Mouse (Mus musculus): ENCODE data around the gene Abcc9. TPM values are rescaled to one million over a fixed set of nuclear protein-coding genes. Genes with fewer than 3 reads are reported as not detected.

The Abcc9 gene
- polyA plus RNA-seq, 1 experiment from 2014 or later, result 7.3 TPM

DNA sequence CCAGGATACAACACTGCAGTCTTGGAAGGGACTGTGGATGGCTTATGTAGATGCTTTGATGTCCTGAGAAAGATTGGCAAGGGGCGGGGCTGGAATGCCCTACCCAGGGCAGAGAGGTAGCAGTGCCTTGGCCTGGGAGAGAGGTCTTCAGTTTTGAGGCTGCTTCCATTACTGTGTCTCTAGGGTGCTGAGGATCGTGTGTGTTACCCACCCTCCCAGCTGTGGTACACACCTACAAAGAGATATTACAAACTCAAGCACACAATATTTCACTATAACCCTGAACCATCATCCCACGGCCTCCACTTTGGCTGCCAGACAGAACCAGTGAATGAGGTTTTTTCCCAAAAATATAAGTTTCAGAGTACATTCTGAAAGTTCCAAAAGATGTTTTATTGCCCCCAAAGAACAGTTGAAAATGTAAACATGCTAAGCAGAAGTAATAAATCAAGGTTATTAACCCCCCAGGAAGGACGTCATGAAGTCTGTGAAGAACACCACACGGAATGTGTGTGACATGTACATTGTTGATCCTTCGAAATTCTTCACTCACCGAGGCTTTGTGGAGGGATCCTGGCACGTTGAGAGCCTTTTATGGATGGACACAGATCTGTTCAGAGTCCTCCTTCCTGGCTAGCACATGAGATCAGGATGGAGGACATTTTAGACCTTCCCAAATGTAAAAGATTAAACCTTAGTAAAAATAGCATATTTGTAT, 159.9 kb downstream of the Abcc9 start:
- WGBS, result 51% methylated on average over 8 of the region's 8 CpGs
- H3K27ac ChIP-seq (ENCODE audit: low read depth, low read length), result peak overlapping the region; percentile 75
- no peaks in the 10 kb centered on the region for H3K4me1 ChIP-seq (ENCODE audit: control insufficient read depth, insufficient read depth, low read length)
- H3K4me3 ChIP-seq (ENCODE audit: low read length), result no peak overlapping the region
- H3K9ac ChIP-seq (ENCODE audit: low read depth, low read length), result no peak overlapping the region
- no peaks in the 10 kb centered on the region for H3K9me3 ChIP-seq (ENCODE audit: control insufficient read depth, low read length)
- peak; percentile 17; the same call in 1 of the 2 replicates for ATAC-seq (ENCODE audit: low FRiP score, low TSS enrichment)
- no peaks in the 10 kb centered on the region for H3K36me3 ChIP-seq (ENCODE audit: control insufficient read depth, insufficient read depth, low read length)
- no peak overlapping the region for H3K4me2 ChIP-seq (replicated peaks; ENCODE audit: low read depth, low read length)
- H3K27me3 ChIP-seq (ENCODE audit: control insufficient read depth, insufficient read depth, low read length), result no peaks in the 10 kb centered on the region

DNA sequence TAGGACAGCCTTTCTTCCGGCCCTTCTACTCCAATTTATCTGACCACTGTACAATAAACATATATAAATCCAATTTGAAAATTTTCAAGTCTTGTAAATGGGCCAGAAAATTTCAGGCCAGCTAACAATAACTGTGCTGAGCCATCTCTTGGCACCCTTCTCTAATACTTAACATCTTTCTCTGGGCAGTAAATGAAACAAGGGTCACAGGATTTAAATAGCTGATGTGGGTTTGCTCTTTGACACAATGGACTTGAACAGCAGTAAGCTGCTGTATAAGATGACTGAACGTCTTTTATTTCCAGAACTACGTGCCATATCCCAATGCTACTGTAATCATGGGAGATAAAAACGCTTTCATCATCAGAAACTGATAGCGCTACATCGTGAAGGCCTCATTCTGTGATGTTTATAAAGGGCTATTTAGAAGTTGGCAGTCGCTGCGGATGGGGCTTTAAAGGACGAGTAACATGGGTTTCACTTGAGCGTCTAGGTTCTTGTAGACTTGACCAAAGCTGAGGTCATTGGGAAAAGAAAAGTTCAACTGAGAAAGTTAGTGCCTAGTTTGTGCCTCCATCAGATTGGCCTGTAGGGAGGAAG, 161.5 kb downstream of the Abcc9 start:
- H3K36me3 ChIP-seq (ENCODE audit: control insufficient read depth, insufficient read depth, low read length), result no peaks in the 10 kb centered on the region
- H3K4me3 ChIP-seq (ENCODE audit: low read length), result no peak overlapping the region
- no peak for ATAC-seq (ENCODE audit: low FRiP score, low TSS enrichment)
- 86% methylated on average over 10 of the region's 10 CpGs for WGBS
- H3K27me3 ChIP-seq (ENCODE audit: control insufficient read depth, insufficient read depth, low read length), result no peaks in the 10 kb centered on the region
- H3K9me3 ChIP-seq (ENCODE audit: control insufficient read depth, low read length), result no peaks in the 10 kb centered on the region
- no peak overlapping the region for H3K4me2 ChIP-seq (replicated peaks; ENCODE audit: low read depth, low read length)
- no peak overlapping the region for H3K27ac ChIP-seq (ENCODE audit: low read depth, low read length)
- no peaks in the 10 kb centered on the region for H3K4me1 ChIP-seq (ENCODE audit: control insufficient read depth, insufficient read depth, low read length)
- H3K9ac ChIP-seq (ENCODE audit: low read depth, low read length), result no peak overlapping the region

- Histone ChIP-seq H3K36me3 (ENCODE audit: control insufficient read depth, insufficient read depth, low read length) (no peaks in the 10 kb centered on the region), H3K27me3 (ENCODE audit: control insufficient read depth, insufficient read depth, low read length) (no peaks in the 10 kb centered on the region), H3K4me1 (ENCODE audit: control insufficient read depth, insufficient read depth, low read length) (no peaks in the 10 kb centered on the region), H3K27ac (ENCODE audit: low read depth, low read length) (no peak overlapping the region), H3K4me2 (replicated peaks; ENCODE audit: low read depth, low read length) (no peak overlapping the region), H3K9me3 (ENCODE audit: control insufficient read depth, low read length) (no peaks in the 10 kb centered on the region), H3K4me3 (ENCODE audit: low read length) (no peak overlapping the region), H3K9ac (ENCODE audit: low read depth, low read length) (no peak overlapping the region)
- 86% methylated on average over 5 of the region's 5 CpGs for WGBS
- ATAC-seq (ENCODE audit: low FRiP score, low TSS enrichment), result no peak
Observed at GRCm38 (mm10) chr6:142540131-142540530, 162.0 kb downstream of the Abcc9 start.

DNA sequence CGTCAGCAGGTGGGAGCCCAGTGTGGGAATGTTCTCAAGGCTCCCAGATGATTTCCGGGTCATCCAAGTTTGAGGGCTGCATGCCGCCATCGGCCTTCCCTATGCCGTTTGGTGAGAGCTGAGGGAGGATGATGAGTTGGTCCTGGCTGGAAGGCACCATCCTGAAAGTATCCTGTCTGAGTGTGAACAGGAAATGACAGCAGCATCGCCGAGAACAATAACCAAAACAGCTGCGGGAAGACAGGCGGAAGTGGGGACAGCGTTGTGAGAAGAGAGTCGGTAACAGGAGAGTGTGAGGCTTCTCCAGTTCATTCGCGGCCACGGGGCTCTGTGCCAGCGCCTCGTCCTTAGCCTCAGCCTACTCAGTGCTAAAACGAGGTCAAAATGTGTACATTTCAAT, 163.6 kb downstream of the Abcc9 start:
- Histone ChIP-seq H3K36me3 (ENCODE audit: control insufficient read depth, insufficient read depth, low read length) (no peaks in the 10 kb centered on the region), H3K9ac (ENCODE audit: low read depth, low read length) (no peak overlapping the region), H3K4me2 (replicated peaks; ENCODE audit: low read depth, low read length) (no peak overlapping the region), H3K4me1 (ENCODE audit: control insufficient read depth, insufficient read depth, low read length) (no peaks in the 10 kb centered on the region), H3K27me3 (ENCODE audit: control insufficient read depth, insufficient read depth, low read length) (no peaks in the 10 kb centered on the region), H3K9me3 (ENCODE audit: control insufficient read depth, low read length) (no peaks in the 10 kb centered on the region), H3K27ac (ENCODE audit: low read depth, low read length) (no peak overlapping the region), H3K4me3 (ENCODE audit: low read length) (no peak overlapping the region)
- 77% methylated on average over 17 of the region's 17 CpGs for WGBS
- ATAC-seq (ENCODE audit: low FRiP score, low TSS enrichment), result peak; percentile 60; the same call in 1 of the 2 replicates

Other genes starting within 250 kb of the Abcc9 start
- gene Gys2, start 229.2 kb downstream of the Abcc9 start, polyA plus RNA-seq (2014; fragmentation: Nextera tagmentation; extraction: Ambion mirVana), result not detected in 2 replicates
- 578 and 592 TPM in 2 replicates for gene Ldhb, start 194.4 kb downstream of the Abcc9 start, polyA plus RNA-seq (2014; fragmentation: Nextera tagmentation; extraction: Ambion mirVana)
- gene Kcnj8, start 130.7 kb downstream of the Abcc9 start, polyA plus RNA-seq (2014; fragmentation: Nextera tagmentation; extraction: Ambion mirVana), result 18.8 and 21.0 TPM in 2 replicates
- 81.1 and 85.6 TPM in 2 replicates for gene Cmas, start 54.4 kb upstream of the Abcc9 start, polyA plus RNA-seq (2014; fragmentation: Nextera tagmentation; extraction: Ambion mirVana)
- gene Sult6b2, start 102.2 kb upstream of the Abcc9 start, polyA plus RNA-seq (2014; fragmentation: Nextera tagmentation; extraction: Ambion mirVana), result 0.16 TPM in 1 of 2 replicates, not detected in the other